Mouse (Mus musculus) right cerebral cortex, postnatal 36 days (tissue): ENCODE measurements around the gene Gm4869.
"Not testable (repeated sequence)": the region's sequence is repeated elsewhere in the genome, so short reads cannot be mapped to it uniquely, and the experiment has no call there.

ENCODE experiments used
- DNase-seq, 2 experiments: peaks; one replicate each; pipeline ENCODE4 v3.0.0; 2022; ENCODE audit warnings: low spot score in 2 of 2, mixed read lengths in 1 of 2

The Gm4869 gene

GRCm38 (mm10) chr5:140445345-140445744 lies at the start of gene Gm4869:
Gene Gm4869 (plus strand): TSS chr5:140445645.
- DNase-seq, result no peak

- DNase-seq, result no peak
Observed at GRCm38 (mm10) chr5:140396166-140396940, 49.1 kb upstream of the Gm4869 start.

GRCm38 (mm10) chr5:140402640-140403270 lies 42.7 kb upstream of the Gm4869 start:
- DNase-seq, result no peak

- no peak for DNase-seq
Observed at GRCm38 (mm10) chr5:140405126-140405525, 40.3 kb upstream of the Gm4869 start.

GRCm38 (mm10) chr5:140406666-140407065 lies 38.8 kb upstream of the Gm4869 start:
- DNase-seq, result no peak

GRCm38 (mm10) chr5:140408801-140409200 lies 36.6 kb upstream of the Gm4869 start:
- DNase-seq, result no peak

GRCm38 (mm10) chr5:140411339-140411738 lies 34.1 kb upstream of the Gm4869 start:
- peak in 1 of 2 experiments; percentile 18 for DNase-seq

- no peak for DNase-seq
Observed at GRCm38 (mm10) chr5:140414647-140415046, 30.8 kb upstream of the Gm4869 start.

- DNase-seq, result peak in 1 of 2 experiments; percentile 12
Observed at GRCm38 (mm10) chr5:140418106-140418488, 27.3 kb upstream of the Gm4869 start.

- DNase-seq, result peak; percentile 79 to 87
Observed at GRCm38 (mm10) chr5:140418489-140419441, 26.7 kb upstream of the Gm4869 start, which contains the start of gene Eif3b. Gene Eif3b (plus strand): TSS chr5:140419328.

GRCm38 (mm10) chr5:140419442-140420080 lies 25.9 kb upstream of the Gm4869 start:
- DNase-seq, result peak in 1 of 2 experiments; percentile 14

- no peak for DNase-seq
Observed at GRCm38 (mm10) chr5:140420616-140421015, 24.8 kb upstream of the Gm4869 start.

GRCm38 (mm10) chr5:140425016-140425783 lies 20.2 kb upstream of the Gm4869 start:
- DNase-seq, result no peak

GRCm38 (mm10) chr5:140439117-140439516 lies 6.3 kb upstream of the Gm4869 start:
- DNase-seq, result not testable (repeated sequence)

GRCm38 (mm10) chr5:140441406-140441805 lies 4.0 kb upstream of the Gm4869 start:
- DNase-seq, result no peak

GRCm38 (mm10) chr5:140444012-140444411 lies 1.4 kb upstream of the Gm4869 start:
- no peak for DNase-seq

GRCm38 (mm10) chr5:140446054-140446453 lies 609 bp downstream of the Gm4869 start:
- no peak for DNase-seq

GRCm38 (mm10) chr5:140454488-140454887 lies 9.0 kb downstream of the Gm4869 start:
- no peak for DNase-seq

GRCm38 (mm10) chr5:140455466-140455865 lies 10.0 kb downstream of the Gm4869 start:
- no peak for DNase-seq

- DNase-seq, result no peak
Observed at GRCm38 (mm10) chr5:140461476-140461875, 16.0 kb downstream of the Gm4869 start.

- not testable (repeated sequence) for DNase-seq
Observed at GRCm38 (mm10) chr5:140463151-140463550, 17.7 kb downstream of the Gm4869 start.
